Mouse (Mus musculus) gastrocnemius, adult 18-20 months (tissue): ENCODE measurements at regions not wholly inside any gene's neighbourhood (a gene's known extent, or its start where the extent isn't known, plus 50 kb on each side); places are given as distances from the start of the nearest gene placed in this dataset.
A peak's percentile ranks its signal among the peaks of the same experiment; 100 is the strongest.

Experiments used
- DNase-seq: peaks from one replicate; pipeline ENCODE4 v3.0.0; 2021; ENCODE audit warnings: low spot score

DNA sequence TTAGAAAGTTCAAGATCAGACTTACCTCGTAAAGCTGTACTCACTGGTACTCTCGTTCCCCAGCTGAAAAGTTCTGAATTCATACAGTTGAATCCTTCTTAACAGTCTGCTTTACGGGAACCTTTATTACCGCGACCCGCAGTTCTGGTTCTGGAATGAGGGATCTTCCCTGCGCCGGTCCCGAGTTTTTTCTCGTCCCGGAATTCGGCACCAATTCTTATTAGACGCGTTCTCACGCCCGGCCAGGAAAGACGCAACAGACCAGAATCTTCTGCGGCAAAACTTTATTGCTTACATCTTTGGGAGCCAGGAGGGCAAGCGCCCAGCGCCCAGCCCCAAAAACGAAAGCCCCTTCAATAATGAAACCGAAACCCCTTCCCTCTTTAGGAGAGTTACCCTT, 423.4 kb downstream of the Tox3 start:
- peak; percentile 5 for DNase-seq

DNA sequence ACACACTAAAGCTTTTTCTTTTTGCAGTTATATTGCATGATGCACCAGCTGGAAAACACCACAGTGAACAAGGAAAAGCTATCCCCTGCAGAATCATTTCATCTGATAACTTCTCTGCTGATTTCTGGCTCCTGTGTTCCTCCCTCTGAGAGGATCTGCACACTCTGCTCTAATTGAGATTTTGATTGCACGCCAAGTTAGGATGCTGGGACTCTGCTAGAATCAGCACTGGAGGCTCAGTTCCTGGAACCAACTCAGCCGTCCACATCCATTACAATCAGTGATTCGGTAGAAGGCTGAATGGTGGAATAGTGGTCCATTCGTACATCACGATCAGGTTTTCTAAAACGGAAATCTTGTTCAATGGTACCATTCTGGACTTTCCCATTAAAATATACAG, 434.1 kb downstream of the Tox3 start:
- DNase-seq, result no peak

DNA sequence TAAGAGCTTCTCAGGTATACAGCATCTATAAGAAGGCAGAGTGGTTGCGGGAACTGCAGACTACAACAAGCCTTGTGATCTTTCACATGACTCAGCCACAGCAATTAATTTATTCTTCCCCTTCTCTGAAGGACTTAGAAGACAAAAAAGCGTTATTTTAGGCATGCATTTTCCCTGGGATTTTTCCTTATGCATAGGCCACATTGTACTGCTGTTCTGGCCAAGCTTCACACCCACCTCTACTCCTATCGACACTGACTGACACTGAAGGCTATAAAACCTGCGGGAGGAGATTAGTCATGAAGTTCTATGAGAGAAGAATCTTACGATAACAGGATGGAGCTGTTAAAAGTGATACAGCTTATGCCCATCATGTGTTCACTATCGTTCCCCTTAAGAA, 441.9 kb downstream of the Tox3 start:
- no peak for DNase-seq

DNA sequence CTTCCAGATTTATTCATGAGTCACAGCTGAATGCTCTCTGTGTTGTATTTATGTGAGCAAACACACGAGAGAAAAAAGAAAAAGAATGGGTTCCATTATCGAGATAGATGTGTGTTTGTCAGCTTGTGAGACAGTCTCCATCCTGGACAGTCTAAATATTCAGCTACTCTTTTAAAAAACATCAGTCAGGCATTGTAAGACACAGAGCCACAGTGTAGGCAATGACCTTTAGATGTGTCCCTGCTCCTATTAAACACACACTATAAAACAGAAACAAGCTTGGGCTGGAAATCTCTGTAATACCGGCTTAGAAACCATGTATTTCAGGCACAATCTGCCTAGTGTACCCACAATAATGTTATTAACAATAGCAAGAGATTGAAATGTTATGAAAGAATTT, 442.6 kb downstream of the Tox3 start:
- no peak for DNase-seq

DNA sequence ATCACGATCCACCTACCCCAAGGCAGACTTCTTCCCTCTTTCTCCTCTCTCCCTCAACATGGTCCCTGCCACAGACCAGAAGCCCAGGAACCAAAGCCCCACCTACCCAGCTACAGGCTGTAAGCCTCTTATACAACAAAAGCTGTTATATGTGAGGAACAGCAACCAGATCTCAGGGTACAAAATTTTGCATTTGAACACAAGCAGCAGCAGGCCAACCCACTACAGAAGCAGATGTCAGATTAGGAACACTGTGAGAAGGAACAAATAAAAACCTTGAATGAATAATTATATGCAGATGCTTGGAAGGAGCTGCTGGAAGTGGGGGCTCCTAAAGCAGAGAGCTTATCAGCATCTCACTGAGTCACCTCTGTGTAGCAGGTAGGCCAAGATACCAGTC, 444.8 kb downstream of the Tox3 start:
- no peak for DNase-seq

DNA sequence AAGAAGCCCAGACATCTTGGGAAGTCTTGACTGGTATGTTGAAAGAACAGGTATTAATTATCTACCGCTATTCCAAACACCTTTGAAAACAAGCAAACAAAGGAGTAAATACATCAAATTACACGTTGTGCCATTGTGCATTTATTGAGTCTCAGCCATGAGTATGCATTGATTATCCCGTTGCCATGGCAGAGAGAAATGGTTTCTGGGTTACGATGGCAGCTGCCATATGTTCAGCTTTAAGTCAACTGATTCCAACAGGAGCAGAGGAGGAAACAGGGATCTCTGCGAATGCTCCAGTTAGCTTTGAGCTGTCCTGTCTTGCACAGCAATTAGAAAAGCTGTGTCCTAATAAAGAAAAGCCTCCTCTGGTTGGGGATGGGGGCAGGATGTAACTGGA, 475.4 kb downstream of the Tox3 start:
- DNase-seq, result no peak

DNA sequence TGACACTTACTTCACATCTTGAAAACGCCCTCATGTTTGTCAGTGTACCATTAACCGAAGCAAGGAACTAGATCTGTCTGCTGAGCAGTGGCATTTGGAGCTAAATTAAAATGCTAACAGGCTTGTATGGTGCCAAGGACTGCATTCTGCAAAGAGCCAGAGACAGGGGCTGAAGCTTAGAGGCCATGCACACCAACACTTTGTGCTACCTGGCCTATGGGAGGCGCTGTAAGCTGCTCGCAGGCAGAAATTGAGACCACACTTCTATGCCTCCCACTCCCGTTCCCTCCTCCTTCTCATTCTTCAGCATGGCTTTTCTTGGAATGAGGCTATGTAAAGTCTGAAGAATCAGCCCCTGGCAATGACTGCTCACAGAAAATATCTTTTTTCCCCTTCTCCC, 476.2 kb downstream of the Tox3 start:
- no peak for DNase-seq

DNA sequence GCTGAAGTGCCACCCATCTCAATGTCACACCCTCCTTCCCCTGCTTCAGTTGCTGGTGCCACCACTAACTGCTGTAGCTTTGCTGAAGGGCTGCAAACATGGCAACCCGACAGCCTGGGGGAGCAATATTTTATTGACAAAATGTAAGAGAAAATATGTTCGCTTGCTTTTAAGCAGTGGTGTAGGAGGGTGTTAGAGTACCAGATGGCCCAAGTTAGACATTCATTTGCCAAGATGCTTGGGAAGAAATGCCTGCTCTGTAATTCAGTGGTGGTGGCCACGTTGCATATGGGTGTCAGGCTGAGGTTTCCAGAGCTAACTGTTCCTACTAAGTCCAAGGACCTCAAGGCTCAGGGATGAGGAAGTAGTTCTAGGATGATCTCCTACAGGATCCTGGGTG, 488.3 kb downstream of the Tox3 start:
- DNase-seq, result no peak

DNA sequence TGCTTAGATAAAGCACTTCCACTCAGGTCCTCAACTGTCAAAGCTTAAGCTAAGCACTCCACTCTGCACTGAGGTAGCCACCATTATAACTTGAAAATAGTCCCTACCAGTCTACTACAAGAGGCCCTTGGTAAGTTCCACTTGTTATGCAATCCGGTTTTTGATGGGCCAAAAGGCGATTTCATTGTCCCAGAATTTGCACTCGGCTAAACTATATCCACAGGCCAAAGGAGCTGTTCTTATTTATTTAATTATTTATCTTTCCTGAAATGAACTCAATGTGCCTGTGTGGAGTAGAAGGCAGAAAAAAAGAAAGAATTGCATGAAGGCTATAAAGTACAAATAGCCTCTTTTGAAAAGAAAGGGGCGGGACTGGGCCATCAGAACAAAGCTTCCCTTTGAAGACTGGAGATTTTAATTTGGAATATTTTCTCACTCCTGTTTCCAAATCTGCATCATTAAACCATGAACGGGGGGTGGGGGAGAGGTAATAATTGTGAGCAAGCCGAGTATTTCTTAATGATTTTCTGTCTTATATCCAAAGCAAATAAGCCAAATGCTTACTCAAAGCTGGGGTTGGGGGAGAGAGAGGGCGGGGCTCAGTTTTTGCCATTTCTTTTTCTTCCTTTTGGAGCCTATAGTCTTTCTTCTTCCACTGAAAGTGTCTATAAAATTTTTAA, 489.3 kb downstream of the Tox3 start:
- DNase-seq, result peak; percentile 11

DNA sequence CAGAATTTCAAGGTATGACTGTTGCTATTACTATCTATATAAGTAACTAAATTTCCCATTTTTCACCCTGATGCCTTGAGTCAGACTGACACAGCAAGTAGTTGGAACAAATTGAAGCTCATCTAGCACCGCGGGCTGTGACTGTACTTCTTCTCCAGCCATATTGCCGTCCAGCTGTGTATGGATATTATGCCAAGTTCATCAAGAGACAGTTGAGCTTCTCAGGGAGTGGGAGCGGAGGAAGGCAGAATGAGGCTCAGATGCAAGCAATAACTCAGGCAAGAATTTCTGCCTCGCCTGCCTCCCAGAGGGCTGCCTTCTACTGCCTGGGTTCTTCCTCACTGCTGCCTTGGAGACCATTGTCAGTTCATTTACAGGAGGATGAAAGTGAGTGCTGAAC, 492.6 kb downstream of the Tox3 start:
- DNase-seq, result no peak

DNA sequence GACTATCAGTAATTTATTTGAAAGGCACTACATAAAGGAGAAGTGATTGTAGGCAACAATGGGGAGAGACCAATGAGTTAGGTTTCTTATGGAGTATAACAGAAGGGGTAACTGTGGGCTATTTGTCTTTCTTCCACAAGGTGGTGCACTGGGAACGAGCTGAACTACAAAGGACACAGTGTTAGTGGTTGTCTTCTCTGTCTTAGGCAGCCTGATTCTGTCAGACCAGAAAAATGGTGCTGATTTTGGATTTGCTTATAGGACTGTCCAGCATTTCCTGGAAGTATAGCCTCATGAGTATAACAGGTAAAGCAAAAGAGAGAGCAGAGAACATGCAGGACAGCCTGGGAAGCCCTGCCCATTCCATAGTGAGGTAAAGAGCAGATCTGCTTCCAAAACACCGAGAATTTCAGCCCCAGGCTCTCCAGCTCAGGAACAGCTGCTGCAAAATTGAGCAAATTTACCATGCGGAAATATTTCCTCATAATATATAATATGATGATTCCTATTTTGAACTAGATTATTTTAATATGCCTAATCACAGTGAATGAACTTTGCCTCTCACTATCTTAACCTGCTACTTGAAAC, 497.8 kb downstream of the Tox3 start:
- peak; percentile 13 for DNase-seq

DNA sequence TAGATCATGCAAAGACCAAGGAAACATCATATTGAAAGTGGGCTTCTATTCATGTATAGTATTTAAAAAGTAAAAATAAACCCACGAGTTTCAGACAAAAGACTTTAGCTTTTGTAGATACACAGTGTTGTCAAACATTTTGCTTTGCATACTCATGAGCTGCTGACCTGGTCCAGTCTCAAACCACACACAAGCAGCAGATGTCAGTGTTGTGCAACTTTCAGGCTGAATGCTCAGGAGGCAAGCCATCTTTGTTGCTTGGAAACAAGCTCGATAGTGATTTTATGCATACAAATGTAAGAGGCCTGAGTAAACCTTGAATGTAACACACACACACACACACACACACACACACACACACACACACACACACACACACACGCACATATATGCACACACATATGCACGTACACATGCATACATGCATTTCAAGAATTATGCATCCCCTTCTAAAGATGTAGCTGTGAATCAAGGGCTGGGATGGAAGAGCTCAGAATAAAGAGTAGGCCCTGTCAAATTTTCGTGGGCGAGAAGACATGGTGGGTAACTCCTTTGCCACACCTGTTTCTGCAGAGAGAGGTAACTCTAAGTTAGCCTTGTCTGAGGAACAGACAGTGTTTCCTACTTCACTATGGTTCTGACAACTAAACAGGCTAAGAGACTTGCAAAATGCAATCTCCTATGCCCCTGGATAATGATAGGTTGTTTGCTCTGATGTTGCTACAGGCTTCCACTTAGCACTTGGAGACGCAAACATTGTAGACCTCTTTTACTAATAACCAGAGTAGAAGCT, 498.5 kb downstream of the Tox3 start:
- DNase-seq, result no peak

DNA sequence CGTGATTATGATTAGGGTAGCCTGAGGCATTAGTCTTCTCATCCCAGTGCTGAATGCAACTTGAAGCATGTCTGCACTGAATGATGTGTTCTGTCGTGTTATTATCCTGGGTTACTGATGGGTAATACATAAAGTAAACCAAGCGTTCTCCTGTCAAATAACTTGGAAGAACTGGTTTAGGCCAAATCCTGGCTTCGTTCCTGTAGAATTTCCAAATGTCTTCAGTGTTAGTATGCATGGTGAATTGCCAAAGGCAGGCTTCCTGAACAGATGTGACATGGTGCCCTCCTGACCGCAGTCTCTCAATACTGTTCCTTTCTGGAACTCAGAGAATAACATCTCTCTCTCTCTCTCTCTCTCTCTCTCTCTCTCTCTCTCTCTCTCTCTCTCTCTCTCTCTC, 509.6 kb downstream of the Tox3 start:
- DNase-seq, result no peak

DNA sequence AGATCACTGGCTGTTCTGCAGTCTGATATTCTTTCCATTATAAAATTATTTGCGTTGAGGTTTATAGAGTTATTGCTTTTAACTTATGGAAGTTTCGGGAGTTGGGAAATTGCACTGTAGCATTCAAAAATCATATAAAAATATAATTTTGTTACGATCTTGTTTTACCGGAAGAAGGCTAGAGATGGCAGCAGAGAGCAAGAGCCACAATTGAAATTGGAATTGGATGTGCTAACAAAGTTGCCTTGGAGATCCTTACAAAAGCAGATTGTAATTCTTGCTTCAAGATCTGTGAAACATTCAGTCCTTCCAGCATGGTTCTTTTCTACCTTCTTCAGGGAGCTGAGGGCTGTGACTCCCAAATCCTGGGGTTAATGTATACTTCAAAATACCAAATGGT, 514.4 kb downstream of the Tox3 start:
- DNase-seq, result no peak

DNA sequence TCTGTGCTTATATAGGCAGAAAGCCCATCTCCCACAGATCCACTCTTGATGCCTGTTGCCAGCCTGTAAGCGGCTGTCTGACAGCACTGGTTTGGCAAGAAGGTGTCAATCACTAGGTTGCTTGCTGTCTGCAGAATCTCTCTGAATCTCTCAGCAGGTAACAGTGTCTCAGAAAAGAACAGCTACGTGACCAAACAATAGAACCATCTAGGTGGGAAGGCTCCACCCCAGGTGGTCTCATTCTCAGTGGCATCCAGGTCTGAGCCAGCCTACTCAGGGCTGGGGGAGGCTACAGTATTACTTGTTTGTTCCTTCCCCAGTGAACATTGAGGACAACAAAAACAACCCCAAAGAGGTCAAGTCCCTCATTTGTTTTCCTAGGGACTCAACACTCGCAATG, 523.6 kb downstream of the Tox3 start:
- no peak for DNase-seq

DNA sequence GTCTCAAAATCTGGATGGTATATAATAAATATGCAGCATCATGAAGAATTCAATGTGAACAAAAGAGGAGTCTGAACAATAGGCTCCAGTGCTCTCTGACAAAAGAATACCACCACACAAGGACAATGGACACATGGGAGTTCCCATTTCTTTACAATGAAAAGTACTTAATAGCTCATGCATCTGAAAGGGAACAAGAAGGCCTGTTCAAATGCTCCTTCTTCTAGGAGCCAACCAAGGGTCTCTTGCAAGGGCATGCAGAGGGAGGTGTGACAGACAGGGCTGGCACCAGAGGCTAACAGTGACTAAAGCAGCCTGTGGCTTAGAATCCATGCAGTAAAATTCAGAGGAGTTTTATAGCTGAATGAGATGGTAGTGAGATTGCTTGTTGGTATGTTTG, 524.5 kb downstream of the Tox3 start:
- no peak for DNase-seq

DNA sequence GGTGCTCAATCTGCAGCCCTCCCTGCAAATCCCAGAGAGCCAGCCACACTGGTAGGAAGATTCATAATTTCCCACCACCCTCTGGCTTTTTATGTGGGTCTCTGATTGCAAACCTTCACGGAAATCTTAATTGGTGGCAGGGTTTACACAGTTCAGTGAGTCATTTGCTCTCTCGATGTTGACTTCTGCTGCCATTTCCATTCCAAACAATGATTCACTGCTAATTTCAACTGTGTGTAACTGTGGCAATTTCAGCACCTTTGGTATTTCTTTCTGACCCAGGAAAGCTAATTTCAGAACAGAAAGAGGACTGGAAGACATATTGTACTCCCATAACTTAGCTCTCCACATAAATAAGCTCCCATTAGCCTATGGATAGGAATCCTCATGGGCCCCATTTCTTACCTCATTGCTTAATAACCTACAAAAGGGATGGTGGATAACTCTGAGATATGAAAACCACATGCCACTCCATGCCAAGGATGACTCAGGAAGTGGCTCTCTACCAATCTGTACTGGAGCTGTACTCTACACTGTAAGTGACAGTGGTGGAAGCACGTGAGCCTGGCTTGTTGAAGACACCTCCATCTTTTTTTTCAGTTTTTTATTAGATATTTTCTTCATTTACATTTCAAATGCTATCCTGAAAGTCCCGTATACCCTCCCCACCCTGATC, 536.0 kb downstream of the Tox3 start:
- DNase-seq, result no peak

DNA sequence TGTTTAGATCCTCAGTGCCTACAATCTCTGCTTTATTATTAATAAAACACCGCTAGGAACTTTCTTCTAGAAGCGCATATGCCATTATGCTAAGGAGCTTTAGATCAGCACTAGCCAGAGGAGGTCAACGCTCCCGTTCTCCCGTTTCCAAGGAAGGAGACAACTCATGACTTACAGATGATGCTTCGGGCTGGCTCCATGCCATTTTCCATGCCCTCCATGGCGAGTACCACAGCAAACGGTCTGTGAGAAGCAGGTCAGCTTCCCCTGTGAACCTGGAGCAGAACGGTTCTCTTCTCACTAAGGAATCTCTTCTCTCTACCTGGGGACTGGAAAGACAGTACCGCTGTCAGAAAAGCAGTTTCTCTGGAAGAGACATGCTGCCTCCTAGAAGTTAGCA, 559.8 kb downstream of the Tox3 start:
- DNase-seq, result no peak

DNA sequence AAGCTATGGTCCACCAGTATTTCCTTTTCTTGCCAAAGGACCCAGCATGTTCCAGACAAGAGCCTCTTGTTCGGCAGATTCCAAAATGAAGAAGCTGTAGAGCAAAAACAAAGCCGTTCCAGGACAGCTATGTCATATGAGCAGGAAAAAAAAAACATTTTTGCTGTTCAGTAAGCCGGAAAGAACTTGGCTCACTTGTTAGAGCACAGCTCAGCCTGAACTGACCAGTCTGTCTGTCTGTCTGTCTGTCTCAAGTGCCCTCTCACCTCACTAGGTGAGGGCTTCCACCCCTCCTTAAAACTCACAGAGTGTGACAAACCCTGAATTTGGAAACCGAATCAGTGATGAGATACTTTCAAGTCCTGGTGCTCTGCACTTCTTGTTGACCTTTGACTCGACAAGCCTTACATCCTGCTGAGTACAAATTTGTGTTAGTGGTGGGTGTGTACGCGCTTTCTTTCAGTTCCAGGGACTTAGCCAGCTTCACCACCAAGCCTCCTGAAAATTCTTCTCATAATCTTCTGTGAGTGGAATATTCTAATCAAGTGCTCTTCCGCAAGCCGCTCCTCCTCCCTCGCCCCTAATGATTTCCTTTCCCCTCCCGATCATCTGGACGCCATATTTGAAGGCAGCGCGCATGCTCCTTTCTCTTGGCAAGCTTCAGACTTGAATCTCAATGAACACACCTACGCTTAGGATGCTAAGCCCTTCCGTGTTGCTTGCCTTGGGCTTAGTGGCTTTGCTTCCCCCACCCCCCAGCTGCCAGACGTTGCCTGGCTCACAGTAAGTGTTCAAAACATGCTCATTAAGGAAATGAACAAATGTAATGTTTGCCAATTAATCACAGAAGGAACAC, 560.9 kb downstream of the Tox3 start:
- DNase-seq, result no peak

DNA sequence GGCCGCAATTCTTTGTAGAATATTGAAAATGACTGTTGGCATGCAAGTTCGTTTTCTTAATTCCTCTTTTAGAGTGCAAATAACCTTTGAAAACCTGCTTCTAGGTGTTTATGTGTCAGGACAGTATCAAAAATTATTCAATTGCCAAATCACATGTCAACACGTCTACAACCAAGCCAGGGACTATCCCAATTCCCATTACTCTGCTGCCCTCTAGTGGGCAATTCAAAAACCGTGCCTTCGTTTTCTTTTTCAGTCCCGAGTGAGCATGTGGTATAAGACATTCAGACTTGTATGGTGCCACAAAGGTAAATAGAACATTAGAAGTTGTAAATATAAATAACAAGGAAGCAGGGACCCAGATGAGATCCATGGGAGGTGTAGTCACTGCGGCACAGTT, 563.1 kb downstream of the Tox3 start:
- peak; percentile 56 for DNase-seq

DNA sequence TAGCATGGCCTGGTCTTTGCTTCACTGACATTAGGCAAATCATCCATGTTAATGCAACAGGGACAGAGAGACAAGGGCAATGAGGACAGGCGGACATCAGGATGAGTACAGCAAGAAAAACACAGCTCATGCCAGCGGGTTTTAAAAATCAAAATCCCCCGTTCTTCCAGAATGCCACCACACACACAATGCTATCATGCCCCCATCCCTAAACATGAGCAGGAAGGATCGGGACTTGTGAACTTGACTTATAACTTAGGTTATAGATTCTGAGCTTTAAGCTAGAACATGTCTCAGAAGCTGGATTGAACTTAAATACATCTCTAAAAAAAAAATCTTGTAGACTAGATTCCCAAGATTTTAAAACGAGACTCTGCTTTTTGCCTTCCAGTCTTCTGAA, 564.8 kb downstream of the Tox3 start:
- DNase-seq, result no peak

DNA sequence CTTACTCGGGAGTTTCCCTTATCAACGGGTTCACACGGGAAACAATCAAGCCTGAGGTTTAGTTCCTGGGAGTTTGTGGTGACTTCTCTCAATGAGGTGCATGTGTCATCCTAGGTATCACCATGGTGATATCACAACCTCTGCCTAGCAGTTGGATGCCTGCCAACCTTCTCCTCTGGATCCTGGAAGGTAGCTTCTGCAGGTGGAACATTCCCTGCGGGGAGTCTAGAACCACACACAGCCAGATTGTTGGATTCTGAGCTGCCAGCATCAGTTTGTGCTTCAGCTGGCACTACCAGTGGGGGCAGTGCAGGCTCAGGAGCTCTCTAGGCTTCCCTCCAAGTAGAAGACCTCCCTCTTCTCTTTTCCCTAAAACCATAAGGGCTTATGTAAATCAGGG, 581.8 kb downstream of the Tox3 start:
- DNase-seq, result no peak
